Mouse (Mus musculus): ENCODE results near the gene Tmc5.

DNA sequence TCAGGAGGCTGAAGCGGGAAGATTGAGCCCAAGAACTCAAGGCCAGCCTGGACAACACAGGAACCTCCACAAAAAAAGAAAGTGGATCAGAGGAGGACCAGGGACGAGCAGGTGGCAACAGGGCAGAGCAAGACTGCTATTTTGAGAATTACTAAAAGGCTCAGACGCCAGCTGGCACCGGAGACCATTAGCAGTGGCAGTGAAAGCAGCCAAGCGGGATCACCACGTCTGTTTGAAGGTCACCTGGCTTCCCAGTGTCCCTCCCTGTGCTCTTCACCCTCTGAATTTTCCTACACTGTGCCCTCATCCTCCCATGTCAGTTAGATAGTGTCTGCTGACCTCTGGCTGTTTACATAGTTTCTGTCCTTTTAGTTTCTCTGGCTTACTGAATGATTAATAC lies 11.2 kb upstream of the Tmc5 start:
- TF ChIP-seq CTCF (IDR thresholded peaks at IDR 0.05; ENCODE audit: low read depth) (no peak), EP300 (IDR thresholded peaks at IDR 0.05; ENCODE audit: low read depth) (no peak)
